1 mouse cellular context compared by ENCODE assay signal in the genomic region with DNA sequence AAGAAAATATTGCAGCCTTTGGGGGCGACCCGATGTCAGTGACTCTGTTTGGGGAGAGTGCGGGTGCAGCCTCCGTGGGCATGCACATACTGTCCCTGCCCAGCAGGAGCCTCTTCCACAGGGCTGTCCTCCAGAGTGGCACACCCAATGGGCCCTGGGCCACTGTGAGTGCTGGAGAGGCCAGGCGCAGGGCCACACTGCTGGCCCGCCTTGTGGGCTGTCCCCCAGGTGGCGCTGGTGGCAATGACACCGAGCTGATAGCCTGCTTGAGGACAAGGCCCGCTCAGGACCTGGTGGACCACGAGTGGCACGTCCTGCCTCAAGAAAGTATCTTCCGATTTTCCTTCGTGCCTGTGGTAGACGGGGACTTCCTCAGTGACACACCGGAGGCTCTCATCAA.
TF ChIP-seq lines count a peak whose summit lies in the region.

No protein-coding gene starts in this region.

TF ChIP-seq in C2C12, 6 proteins besides CTCF, POLR2A, EP300 and RAD21:
- TF ChIP-seq CEBPB (IDR thresholded peaks at IDR 0.05; ENCODE audit: low read depth) (no peak), MYOG (IDR thresholded peaks at IDR 0.05; ENCODE audit: control insufficient read depth, extremely low read depth, insufficient read length) (no peak), MYOD1 (IDR thresholded peaks at IDR 0.05; ENCODE audit: control insufficient read depth, insufficient read length, low read depth) (no peak), MAX (IDR thresholded peaks at IDR 0.05) (no peak), FOSL1 (IDR thresholded peaks at IDR 0.05; ENCODE audit: insufficient read depth, low read length, poor library complexity, severe bottlenecking) (no peak), USF1 (IDR thresholded peaks at IDR 0.05; ENCODE audit: low read depth) (no peak)
TF ChIP-seq in C2C12: peak in this region for 0.
